Mouse (Mus musculus): ENCODE results near the gene Pip5k1a. TPM values are rescaled to one million over a fixed set of nuclear protein-coding genes. Genes with fewer than 3 reads are reported as not detected.

The Pip5k1a gene
- 36.6 and 50.5 TPM in 2 replicates for total RNA-seq (2014; rRNA removed; ENCODE audit: low replicate concordance)
- polyA plus RNA-seq (2015; fragmentation: Nextera tagmentation; extraction: Ambion mirVana) = 13.8 and 14.5 TPM in 2 replicates

DNA sequence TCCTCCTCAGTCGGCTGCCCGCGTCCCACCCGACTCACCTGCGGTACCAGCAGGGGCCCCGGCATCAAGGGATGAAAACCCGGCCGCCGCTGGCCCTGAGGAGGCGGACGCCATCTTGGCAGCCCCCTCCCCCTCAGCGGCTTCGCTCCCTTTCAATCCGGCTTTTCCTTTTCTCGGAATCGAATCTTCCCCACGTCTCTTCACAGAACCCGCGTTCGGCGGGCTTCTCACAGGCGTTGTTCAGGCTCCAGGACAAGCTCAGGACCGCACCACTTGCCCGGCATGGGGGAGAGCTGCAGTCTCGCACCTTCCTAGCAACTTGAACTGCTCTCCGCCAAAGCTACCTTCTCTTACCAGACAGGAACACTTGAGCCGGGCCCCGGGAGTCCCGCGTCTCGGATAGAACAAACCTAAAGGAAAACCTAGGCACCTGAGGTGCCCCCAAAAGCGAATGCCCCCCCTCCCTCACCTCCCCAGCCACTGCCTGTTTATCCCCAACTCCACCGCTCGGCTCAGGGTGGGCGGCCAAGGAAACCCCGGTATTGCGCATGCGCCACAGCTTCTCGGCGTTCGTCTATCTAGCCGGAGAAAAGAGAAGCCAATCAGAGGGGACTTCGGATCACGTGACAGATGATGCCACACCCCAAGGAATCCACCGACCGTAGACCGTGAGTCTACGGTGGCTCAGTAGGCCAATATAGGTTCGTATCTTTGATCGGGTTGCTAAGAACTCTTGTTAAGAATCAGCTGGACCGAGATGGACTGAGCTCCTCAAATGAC is at the start of gene Pip5k1a:
Pip5k1a (minus strand) TSS at position 593 of the 780 bp plus-strand sequence.
- TF ChIP-seq CTCF (IDR thresholded peaks at IDR 0.05; ENCODE audit: low read depth) = no peak
- no peak for TF ChIP-seq EP300 (IDR thresholded peaks at IDR 0.05; ENCODE audit: low read depth)
- peaks cover 8% of the 10 kb centered on the region; the same call in 1 of the 2 replicates for H3K4me1 ChIP-seq (ENCODE audit: control insufficient read depth, insufficient read depth)
- peak within 1 kb of the TSS; percentile 93 for H3K9ac ChIP-seq (replicated peaks; ENCODE audit: low read depth, low read length)
- peak; percentile 100 for DNase-seq (ENCODE audit: low spot score)
- H3K27me3 ChIP-seq (ENCODE audit: control insufficient read depth, insufficient read depth, low read length) = no peaks in the 10 kb centered on the region
- H3K4me2 ChIP-seq (ENCODE audit: low read depth, low read length) = peak within 1 kb of the TSS; percentile 83
- peak within 1 kb of the TSS; percentile 90 for H3K27ac ChIP-seq (ENCODE audit: low read depth)
- ATAC-seq (ENCODE audit: insufficient read depth, low read depth) = peak; percentile 89
- no peaks in the 10 kb centered on the region; the same call in 1 of the 2 replicates for H3K36me3 ChIP-seq (replicated peaks; ENCODE audit: control insufficient read depth, insufficient read depth, low read length)
- H3K4me3 ChIP-seq (ENCODE audit: low read depth, low read length) = peak within 1 kb of the TSS; percentile 96
- under 1% methylated on average over 51 of the region's 51 CpGs for WGBS
- no peaks in the 10 kb centered on the region for H3K9me3 ChIP-seq (replicated peaks; ENCODE audit: control insufficient read depth, low read length)

DNA sequence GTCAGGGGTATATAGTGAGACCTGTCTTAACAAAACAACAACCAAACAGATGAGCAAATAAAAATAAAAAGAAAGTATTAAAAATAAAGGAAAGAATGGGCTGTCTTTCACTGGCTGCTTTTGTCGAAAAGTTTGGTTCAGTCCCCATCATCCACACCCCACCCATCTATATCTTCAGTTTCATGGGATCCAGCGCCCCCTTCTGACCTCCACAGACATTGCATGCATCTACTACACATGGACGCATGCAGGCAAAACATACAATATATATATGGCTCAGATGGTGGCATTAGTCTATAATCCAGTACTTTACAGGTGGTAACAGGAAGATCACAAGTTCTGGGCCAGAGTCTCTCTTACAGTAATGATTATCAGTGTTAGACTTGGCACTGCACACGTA is 47.1 kb upstream of the Pip5k1a start:
- whole genome bisulfite sequencing = 46% methylated on average over 4 of the region's 4 CpGs
- H3K9me3 ChIP-seq (replicated peaks; ENCODE audit: control insufficient read depth, low read length) = no peaks in the 10 kb centered on the region
- no peaks in the 10 kb centered on the region for H3K36me3 ChIP-seq (replicated peaks; ENCODE audit: control insufficient read depth, insufficient read depth, low read length)
- H3K4me3 ChIP-seq (ENCODE audit: low read depth, low read length) = no peak overlapping the region
- no peaks in the 10 kb centered on the region for H3K4me1 ChIP-seq (ENCODE audit: control insufficient read depth, insufficient read depth)
- DNase-seq (ENCODE audit: low spot score) (no peak), ATAC-seq (ENCODE audit: insufficient read depth, low read depth) (no peak)
- H3K4me2 ChIP-seq (ENCODE audit: low read depth, low read length) = no peak overlapping the region
- TF ChIP-seq EP300 (IDR thresholded peaks at IDR 0.05; ENCODE audit: low read depth) = no peak
- peak; percentile 42 for TF ChIP-seq CTCF (IDR thresholded peaks at IDR 0.05; ENCODE audit: low read depth)
- H3K27me3 ChIP-seq (ENCODE audit: control insufficient read depth, insufficient read depth, low read length) = peaks cover 3% of the 10 kb centered on the region; the same call in 1 of the 2 replicates
- H3K27ac ChIP-seq (ENCODE audit: low read depth) = no peak overlapping the region
- H3K9ac ChIP-seq (replicated peaks; ENCODE audit: low read depth, low read length) = no peak overlapping the region

DNA sequence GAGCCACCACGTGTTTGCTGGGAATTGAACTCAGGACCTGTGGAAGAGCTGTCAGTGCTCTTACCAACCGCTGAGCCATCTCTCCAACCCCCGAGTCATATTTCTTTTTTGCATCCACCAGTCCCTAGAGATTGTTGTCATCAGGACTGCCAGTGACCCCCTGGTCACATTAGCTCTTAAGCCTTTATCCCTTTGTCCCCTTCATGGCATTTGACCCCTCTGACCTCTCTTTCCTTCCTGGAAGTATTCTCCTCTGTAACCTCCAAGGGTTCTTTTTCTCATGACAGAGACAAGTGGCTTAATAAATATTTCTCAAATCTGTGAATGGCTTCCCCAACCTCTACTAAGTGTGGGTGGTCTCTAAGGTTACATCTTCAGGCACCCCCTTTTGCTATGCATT is 41.2 kb upstream of the Pip5k1a start:
- Histone ChIP-seq H3K27ac (ENCODE audit: low read depth) (no peak overlapping the region), H3K4me1 (ENCODE audit: control insufficient read depth, insufficient read depth) (no peaks in the 10 kb centered on the region), H3K36me3 (replicated peaks; ENCODE audit: control insufficient read depth, insufficient read depth, low read length) (no peaks in the 10 kb centered on the region), H3K9me3 (replicated peaks; ENCODE audit: control insufficient read depth, low read length) (no peaks in the 10 kb centered on the region), H3K4me2 (ENCODE audit: low read depth, low read length) (no peak overlapping the region), H3K27me3 (ENCODE audit: control insufficient read depth, insufficient read depth, low read length) (no peaks in the 10 kb centered on the region), H3K4me3 (ENCODE audit: low read depth, low read length) (no peak overlapping the region), H3K9ac (replicated peaks; ENCODE audit: low read depth, low read length) (no peak overlapping the region)
- DNase-seq (ENCODE audit: low spot score) (no peak), ATAC-seq (ENCODE audit: insufficient read depth, low read depth) (no peak)
- TF ChIP-seq EP300 (IDR thresholded peaks at IDR 0.05; ENCODE audit: low read depth) (no peak), CTCF (IDR thresholded peaks at IDR 0.05; ENCODE audit: low read depth) (no peak)
- 59% methylated on average over 3 of the region's 3 CpGs for WGBS

DNA sequence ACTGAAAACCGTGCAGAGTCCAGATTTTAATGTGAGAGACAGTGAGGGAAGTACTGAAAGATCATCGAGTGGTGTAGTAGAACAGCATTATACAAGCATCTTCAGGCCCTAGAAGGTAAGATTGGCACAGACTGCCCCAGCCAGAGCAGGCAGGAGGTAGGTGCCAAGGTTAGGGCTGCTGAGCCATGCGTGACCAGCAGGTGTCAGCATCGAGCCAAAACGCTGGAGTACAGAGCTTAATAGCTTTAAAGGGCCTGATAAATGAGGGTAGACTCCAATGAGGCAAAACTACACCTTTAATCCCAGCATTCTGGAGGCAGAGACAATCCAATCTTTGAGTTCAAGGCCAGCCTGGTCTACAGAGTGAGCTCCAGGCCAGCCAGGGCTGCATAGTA is 35.9 kb upstream of the Pip5k1a start:
- WGBS = 8% methylated on average over 5 of the region's 5 CpGs
- ATAC-seq (ENCODE audit: insufficient read depth, low read depth) (peak; percentile 78), DNase-seq (ENCODE audit: low spot score) (peak; percentile 69)
- TF ChIP-seq EP300 (IDR thresholded peaks at IDR 0.05; ENCODE audit: low read depth) (no peak), CTCF (IDR thresholded peaks at IDR 0.05; ENCODE audit: low read depth) (peak; percentile 92)
- Histone ChIP-seq H3K4me2 (ENCODE audit: low read depth, low read length) (no peak overlapping the region), H3K4me1 (ENCODE audit: control insufficient read depth, insufficient read depth) (no peaks in the 10 kb centered on the region), H3K9me3 (replicated peaks; ENCODE audit: control insufficient read depth, low read length) (no peaks in the 10 kb centered on the region), H3K36me3 (replicated peaks; ENCODE audit: control insufficient read depth, insufficient read depth, low read length) (no peaks in the 10 kb centered on the region), H3K27ac (ENCODE audit: low read depth) (no peak overlapping the region), H3K4me3 (ENCODE audit: low read depth, low read length) (no peak overlapping the region), H3K27me3 (ENCODE audit: control insufficient read depth, insufficient read depth, low read length) (no peaks in the 10 kb centered on the region), H3K9ac (replicated peaks; ENCODE audit: low read depth, low read length) (no peak overlapping the region)

DNA sequence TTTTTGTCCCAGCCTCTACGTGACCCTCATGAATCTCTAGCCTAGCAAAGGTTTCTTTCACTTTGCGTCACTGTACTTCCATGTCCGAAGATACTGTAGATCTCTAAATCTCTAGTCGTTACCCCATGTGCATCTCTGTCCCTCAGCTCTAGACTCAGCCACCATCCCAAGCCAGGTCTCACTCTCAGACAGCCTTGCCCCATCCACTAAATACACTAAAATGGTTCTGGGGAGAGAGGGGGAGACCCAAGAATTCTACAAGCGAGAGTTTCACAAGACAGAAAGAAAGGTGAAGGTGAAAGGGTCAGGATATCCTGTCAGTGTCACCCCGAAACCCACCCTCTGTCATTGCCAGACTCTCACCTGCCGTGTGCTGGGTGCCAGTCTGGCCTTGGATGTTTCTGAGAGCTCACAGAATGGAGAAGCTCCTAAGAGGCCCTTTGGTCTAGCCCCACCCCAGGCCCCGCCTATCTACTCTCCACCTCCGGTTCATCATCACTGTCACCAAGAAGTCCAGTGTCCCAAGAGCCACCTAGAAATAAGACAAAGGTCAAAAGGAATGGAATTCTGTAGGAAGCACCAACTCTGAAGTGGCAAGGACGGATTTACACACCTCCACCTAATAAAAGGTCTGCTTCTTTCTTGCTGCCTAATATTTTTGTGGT is 35.4 kb upstream of the Pip5k1a start, which contains the start of gene Tnfaip8l2:
Tnfaip8l2 (minus strand) TSS at position 409 of the 665 bp plus-strand sequence.
- no peak for DNase-seq (ENCODE audit: low spot score)
- 0 out of 2 replicates have a peak, but pooled peaks have one; percentile 22 for ATAC-seq (ENCODE audit: insufficient read depth, low read depth)
- peak within 1 kb of the TSS; percentile 31; the same call in 1 of the 2 replicates for H3K4me2 ChIP-seq (ENCODE audit: low read depth, low read length)
- H3K4me3 ChIP-seq (ENCODE audit: low read depth, low read length) = no peak within 1 kb of the TSS; the same call in 1 of the 2 replicates
- no peak for TF ChIP-seq CTCF (IDR thresholded peaks at IDR 0.05; ENCODE audit: low read depth)
- WGBS = 76% methylated on average over 10 of the region's 10 CpGs
- H3K9ac ChIP-seq (replicated peaks; ENCODE audit: low read depth, low read length) = no peak within 1 kb of the TSS
- no peaks in the 10 kb centered on the region for H3K27me3 ChIP-seq (ENCODE audit: control insufficient read depth, insufficient read depth, low read length)
- H3K36me3 ChIP-seq (replicated peaks; ENCODE audit: control insufficient read depth, insufficient read depth, low read length) = no peaks in the 10 kb centered on the region
- H3K27ac ChIP-seq (ENCODE audit: low read depth) = peak within 1 kb of the TSS; percentile 48; the same call in 1 of the 2 replicates
- no peaks in the 10 kb centered on the region for H3K9me3 ChIP-seq (replicated peaks; ENCODE audit: control insufficient read depth, low read length)
- no peaks in the 10 kb centered on the region for H3K4me1 ChIP-seq (ENCODE audit: control insufficient read depth, insufficient read depth)
